Mouse (Mus musculus) regulatory T cell (primary cell): ENCODE data around the gene Dnajc13.

Experiments
- in situ Hi-C: fragments of 300-600 bp; cut with MboI, MseI; formaldehyde crosslinking; loops from one replicate; pipeline ENCODE4 v1.15.1; 2025; ENCODE audit warnings: high pct_unique_total_duplicates

Gene Dnajc13

DNA sequence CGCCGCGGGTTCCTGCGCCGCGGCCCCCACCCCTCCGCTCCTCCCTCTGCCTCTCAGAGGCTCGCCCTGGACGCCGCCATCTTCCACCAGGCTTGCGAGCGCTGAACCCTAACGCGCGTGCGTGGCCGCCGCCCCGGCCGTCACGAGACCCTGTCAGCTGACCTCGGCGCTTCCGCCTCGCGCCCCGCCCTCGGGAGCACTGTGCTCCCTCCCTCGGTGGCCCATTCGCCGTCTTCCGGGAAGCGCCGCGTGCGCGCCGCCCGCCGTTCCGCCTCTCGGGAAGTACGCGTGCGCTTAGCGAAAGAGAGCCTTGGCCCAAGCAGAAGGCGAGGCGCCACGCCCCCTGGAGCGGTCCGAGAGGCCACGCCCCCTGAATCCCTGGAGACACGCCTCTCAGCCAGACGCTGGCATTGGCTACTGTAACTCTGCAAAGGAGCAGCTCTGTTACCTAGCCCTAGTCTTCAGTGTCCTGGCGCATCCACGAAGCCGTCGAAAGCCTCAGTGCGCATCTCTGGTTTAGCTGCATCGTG is at the start of gene Dnajc13:
Gene Dnajc13 (minus strand): TSS at position 108 of the 530 bp plus-strand sequence.
- in situ Hi-C loops = loop anchor here (25.0 kb wide), 1 partner anchor 901 kb away; the partner anchor contains the start of gene Cdv3

GRCm38 (mm10) chr9:104306734-104307133 is 44.0 kb upstream of the Dnajc13 start:
- in situ Hi-C loops = no loop called here

DNA sequence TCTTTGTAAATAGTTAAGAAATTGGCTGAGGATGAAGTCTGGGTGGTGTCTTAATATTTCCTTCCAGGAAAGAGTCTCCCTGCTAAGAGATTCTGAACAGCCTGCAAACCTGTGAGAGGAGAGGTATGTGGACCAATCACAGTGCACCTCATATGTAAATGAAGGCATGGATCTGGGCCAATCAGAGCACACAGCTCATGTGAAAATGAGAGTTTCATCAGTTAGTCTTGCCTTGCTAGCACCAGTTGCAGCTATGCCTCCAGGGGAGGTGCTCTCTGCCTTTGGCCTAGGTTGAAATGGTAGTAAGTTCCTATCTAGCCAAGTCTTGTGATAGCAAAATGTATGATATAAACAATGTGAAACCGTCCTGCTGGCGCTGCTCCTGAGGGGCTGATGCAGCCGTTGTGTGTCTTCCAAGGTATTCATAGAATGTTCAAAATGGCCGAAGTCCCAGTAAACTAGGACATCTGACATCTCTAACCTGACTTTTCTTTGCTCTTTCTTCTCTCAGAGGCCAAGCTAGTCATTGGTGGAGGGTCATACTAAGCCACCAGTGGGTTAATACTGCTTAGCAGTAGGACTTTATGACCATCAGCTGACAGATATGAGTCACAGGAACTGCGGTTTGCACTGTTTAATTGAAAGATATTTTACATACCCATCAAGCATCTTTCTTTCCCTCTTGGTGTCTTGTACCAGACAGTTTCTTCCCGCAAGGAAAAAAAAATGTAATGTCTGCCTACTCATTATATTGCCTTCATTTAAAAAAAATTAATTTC is 42.8 kb upstream of the Dnajc13 start:
- in situ Hi-C loops = no loop called here

DNA sequence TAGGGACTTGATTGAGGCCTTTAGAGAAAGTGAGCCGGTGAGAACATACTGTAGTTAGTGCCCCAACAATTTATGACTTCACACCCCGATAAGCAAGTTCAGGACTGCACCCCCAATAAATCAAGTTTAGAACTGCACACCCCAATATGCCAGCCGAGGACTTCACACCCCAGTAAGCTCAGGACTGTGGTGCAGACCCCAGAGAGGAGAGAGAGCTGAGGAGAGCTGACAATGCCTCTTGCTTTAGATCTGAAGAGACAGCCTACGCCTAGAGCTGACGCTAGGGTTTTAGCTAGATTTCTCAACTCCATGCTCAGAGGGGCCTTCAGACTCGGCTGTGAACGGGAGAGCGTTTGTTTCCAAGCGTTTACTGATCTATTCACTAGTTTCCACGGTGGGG is 42.1 kb upstream of the Dnajc13 start:
- in situ Hi-C loops = no loop called here

GRCm38 (mm10) chr9:104304376-104304775 is 41.6 kb upstream of the Dnajc13 start:
- in situ Hi-C loops = no loop called here

- in situ Hi-C loops = no loop called here
These were observed 37.8 kb upstream of the Dnajc13 start for GRCm38 (mm10) chr9:104300569-104300968.

GRCm38 (mm10) chr9:104297041-104297440 is 34.3 kb upstream of the Dnajc13 start:
- in situ Hi-C loops = no loop called here

DNA sequence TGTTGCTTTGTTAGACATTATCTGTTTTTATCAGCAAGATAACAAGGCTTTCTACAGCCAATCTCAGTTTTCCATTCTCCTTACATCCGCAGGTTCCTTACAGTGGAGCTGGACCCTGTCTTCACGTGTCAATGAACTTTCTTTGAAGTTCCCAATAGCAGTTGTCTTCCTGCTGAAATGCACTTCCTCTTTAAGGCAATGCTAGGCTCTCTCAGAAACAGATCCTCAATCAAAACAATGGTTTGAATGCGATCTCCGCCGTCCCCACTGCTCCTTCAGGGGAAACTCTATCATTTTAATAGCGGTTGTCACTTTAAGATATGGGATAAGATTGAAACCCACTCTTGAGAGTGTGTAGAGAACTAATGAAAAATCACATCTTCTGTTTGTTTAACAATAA is 22.2 kb upstream of the Dnajc13 start:
- in situ Hi-C loops = no loop called here

- in situ Hi-C loops = no loop called here
These were observed 19.8 kb upstream of the Dnajc13 start for GRCm38 (mm10) chr9:104282536-104282935.

- in situ Hi-C loops = no loop called here
These were observed 19.0 kb upstream of the Dnajc13 start for GRCm38 (mm10) chr9:104281737-104282136.

GRCm38 (mm10) chr9:104280725-104281495 is 18.2 kb upstream of the Dnajc13 start:
- in situ Hi-C loops = no loop called here

DNA sequence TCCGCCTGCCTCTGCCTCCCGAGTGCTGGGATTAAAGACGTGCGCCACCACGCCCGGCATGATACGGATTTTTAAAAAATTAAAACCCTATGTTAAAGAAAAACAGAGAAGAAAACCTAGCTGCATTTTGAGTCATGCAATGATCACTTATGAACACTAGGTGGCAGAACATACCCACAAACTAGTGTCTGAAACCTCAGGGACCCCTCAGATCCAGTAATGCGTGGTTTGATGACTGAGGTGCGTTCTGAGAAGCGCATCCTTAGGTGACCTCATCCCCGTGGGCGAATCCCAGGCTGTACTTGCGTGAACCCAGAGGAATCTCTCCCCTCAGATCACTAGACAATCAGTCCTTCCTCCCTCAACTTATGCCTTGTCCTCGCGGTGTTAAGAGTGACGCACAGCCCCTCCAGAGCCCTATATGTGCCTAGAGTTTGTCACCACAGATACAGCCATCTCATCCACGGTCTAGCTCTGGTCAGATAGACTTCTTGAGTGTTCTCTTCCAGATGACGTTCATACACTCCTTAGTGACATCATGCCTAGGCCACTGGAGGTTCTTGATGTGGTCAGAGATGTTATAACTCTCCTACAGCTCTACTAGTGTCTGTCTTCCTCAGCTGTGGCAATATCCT is 14.9 kb upstream of the Dnajc13 start:
- in situ Hi-C loops = loop anchor here (10.0 kb wide), 1 partner anchor 1117 kb away; the partner anchor contains the start of genes Aste1 and Nek11

- in situ Hi-C loops = loop anchor here (10.0 kb wide), 1 partner anchor 1120 kb away; the partner anchor contains the start of genes Aste1 and Nek11
These were observed 12.5 kb upstream of the Dnajc13 start for GRCm38 (mm10) chr9:104275084-104275785.

DNA sequence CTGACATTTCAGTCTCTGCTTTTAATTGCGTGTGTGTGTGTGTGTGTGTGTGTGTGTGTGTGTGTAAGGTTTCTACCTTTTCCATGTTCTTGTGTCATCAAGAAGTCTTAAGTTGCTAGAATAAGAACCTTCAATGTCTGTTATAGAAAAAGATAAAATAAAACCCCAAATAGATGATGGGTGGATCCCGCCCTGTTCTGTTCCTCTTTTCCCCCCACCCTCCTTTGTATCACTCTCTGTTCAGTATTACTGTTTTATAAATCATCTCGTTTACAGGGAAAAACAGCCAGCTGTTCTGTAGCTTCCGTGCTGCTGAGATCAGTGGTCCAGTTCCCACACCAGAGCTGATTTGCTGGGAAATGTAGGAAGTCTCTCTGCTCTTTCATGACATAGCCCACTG is 9.3 kb upstream of the Dnajc13 start:
- in situ Hi-C loops = loop anchor here (10.0 to 25.0 kb wide), 2 partner anchors 910 to 1123 kb away; partner anchors contain the start of genes Aste1, Cdv3 and Nek11

- in situ Hi-C loops = loop anchor here (10.0 to 25.0 kb wide), 2 partner anchors 909 to 1123 kb away; partner anchors contain the start of genes Aste1, Cdv3 and Nek11
These were observed 8.9 kb upstream of the Dnajc13 start for GRCm38 (mm10) chr9:104271642-104272041.

DNA sequence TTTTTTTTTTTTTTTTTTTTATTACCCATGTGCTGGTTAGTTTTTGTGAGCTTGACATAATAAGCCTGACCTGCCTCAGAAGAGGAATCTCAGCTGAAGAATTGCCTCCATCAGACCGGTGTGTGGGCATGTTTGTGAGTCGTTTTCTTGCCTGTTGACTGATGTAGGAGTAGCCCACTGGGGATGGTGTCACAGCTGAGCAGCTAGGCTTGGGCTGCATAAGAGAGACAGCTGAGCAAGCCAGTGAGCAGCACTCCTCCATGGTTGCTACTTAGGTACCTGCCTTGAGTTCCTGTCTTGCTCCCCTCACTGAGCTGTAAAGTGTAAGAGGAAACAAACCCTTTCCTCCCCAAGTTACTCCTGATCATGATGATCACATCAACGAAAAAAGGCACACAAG is 7.2 kb upstream of the Dnajc13 start:
- in situ Hi-C loops = loop anchor here (10.0 to 25.0 kb wide), 2 partner anchors 908 to 1125 kb away; partner anchors contain the start of genes Aste1, Cdv3 and Nek11

DNA sequence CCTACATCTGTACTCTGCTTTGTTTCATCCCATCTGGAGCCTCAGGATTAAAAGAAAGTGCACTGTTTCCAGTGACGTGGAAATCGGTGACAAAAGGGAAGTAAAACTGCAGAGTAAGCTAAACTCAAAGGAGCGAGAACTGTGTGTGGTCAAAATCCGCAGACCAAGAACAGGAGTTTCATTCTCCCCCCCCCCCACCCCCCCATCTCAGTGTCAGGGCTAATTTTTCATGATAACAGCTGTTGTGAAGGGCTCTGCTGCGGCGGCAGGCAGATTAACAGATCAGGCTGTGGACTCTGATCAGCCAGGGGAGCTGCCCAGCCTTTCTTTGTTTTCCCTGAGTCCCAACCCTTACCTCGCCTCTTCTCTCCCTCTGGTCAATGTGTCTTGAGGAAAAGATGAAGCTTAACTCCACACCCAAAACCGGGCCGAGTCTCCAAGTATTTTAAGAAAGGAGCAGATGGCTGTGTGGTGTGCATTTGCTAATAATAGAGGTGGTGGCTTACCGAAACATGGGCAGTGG is 6.7 kb upstream of the Dnajc13 start:
- in situ Hi-C loops = loop anchor here (25.0 kb wide), 1 partner anchor 907 kb away; the partner anchor contains the start of gene Cdv3

DNA sequence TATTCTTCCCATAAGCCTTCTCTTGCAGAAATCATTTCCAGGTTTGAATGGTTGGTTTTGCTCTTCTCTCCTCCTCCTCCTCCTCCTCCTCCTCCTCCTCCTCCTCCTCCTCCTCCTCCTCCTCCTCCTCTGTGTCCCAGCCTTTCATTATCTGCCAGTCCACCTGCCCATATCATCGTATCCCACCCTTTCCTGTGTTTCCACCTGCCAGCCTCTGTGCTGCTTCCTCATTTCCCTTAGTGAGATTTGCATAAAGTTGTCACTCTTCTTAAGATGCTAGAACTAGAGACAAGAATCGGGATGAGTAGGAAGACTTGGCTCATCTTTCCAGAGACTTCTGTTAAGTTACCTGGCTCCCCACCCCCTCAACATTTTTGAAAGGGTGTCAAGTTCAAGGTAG is 1.8 kb upstream of the Dnajc13 start:
- in situ Hi-C loops = loop anchor here (25.0 kb wide), 1 partner anchor 902 kb away; the partner anchor contains the start of gene Cdv3

- in situ Hi-C loops = loop anchor here (25.0 kb wide), 1 partner anchor 900 kb away; the partner anchor contains the start of gene Cdv3
These were observed 541 bp downstream of the Dnajc13 start for GRCm38 (mm10) chr9:104262016-104262762.

DNA sequence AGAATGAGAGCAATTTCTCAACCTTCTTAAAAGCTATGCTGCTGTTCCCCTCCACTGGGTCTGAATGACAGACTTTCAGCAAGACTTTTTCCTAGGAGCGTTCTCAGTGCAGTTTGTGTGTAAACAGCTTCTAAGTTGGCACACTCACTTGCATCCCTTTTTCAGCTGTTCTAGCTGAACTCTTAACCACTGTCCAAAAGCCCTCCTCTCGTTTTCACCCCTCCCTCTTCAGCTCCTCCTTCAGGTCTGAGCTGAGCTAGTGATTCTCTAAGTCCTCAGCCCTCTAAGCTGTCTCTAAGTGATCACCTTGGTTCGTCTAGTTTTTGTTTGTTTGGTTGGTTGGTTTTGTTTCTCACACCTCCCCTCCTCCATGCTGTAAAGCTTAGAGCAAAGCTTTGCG is 2.4 kb downstream of the Dnajc13 start:
- in situ Hi-C loops = loop anchor here (25.0 kb wide), 1 partner anchor 898 kb away; the partner anchor contains the start of gene Cdv3
